Mouse (Mus musculus) left cerebral cortex, adult 9 months (tissue): ENCODE data around the gene Rpl5.
"Not testable (repeated sequence)": the region's sequence is repeated elsewhere in the genome, so short reads cannot be mapped to it uniquely, and the experiment has no call there.

Experiments used
- DNase-seq, 2 experiments: peaks; one replicate each; pipeline ENCODE4 v3.0.0; 2022; ENCODE audit warnings: low spot score in 2 of 2

Gene Rpl5

DNA sequence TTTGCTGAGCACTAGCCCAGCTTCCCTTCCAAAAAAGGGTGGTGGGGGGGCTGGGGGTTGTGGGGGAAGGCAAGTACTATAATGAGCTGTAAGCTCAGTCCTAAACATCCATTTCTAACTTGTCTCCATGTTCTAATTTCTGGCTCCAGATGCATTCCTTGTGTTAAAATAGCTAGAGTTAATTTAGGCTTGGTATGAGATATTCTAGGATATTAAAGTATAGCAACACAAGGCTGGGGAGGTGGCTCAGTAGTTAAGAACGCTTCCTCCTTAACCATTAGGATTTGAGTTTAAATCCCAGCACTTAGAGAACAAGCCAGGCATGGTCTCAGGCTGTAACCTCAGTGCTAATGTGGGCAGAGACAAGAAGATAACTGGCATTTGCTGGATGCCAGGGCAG, 4.0 kb upstream of the Rpl5 start:
- no peak for DNase-seq

DNA sequence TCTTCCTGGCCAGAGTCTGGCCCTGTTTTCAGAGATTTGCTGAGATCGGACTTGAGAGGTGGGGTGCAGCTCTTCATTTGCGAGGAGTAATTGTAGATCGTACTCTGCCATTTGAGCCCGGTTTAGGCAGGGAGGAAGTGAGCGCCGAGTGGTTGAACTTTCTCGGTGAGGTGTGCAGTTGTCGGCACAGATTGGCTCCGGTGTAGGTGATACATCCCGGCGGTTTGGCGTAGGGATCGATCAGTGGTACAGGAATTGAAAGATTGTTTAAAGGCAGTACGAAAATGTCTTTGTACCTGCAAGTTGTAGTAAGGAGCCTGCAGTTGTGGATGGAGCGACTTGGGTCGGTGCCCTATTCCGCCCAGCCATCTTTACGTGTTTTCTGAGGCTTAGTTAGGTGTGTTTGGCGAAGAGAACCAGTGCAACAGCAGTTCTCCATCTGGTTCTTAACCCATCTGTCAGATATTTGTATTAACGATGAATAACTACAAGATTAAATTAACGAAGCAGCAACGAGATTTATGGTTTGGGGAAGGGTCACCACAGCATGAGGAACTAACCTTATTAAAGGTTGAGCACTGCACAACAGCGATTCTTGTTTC, 813 bp downstream of the Rpl5 start:
- peak in 1 of 2 experiments; percentile 31 for DNase-seq

- DNase-seq, result no peak
These were observed 4.0 kb downstream of the Rpl5 start for GRCm38 (mm10) chr5:107904325-107904724.

DNA sequence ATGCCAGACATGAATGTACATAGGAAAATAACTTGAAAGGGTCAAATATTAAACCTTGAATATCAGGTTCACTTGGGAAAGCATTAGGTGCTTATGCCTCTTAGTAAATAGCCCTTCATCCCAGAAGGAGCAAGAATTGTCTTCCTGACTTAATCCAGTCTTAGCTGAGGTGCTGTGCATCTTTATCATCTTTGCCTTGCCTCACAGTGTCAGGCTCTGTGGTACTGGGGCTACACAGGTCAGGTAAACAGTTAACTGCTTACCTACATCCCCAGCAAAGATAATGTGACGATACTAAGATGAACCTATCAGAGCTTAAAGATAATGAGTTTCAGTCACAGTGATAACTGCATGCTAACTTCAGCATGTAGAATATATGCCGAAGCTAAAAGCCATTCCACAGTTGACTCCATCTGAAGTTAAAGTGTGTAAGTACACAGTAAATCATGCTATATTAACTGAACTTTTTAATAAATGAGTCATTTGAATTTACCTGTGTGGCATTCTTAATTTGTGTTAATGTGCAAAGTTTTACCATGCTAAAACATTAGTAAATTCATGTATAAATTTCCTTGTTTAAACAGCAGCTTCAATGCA, 8.3 kb downstream of the Rpl5 start:
- no peak for DNase-seq

GRCm38 (mm10) chr5:107909668-107910067, 9.4 kb downstream of the Rpl5 start:
- no peak for DNase-seq

DNA sequence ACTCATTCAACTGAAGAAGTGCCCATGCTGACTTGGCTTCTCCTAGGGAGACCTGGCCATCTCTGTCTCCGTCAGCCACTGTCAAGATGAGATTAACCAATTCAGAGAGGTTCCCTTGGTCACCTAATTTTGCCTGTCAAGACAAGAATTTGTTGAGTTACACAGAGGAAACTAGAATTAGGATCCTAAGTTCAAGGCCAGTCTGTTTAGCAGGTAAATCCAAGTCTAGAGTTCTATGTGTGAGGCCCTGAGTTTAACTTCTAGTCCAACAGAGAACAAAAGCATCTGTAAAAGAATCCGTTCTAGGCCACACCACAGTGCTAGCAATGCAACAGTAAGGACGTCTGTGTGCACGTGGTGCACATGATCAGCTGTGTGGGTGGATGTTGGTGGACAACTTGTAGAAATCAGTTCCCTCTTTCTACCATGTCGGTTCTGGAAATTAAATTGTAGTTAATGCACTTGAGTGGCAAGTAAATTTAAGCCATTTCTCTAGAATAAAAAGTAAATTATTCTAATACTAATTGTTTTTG, 9.8 kb downstream of the Rpl5 start:
- DNase-seq, result no peak

GRCm38 (mm10) chr5:107911012-107911411, 10.7 kb downstream of the Rpl5 start:
- DNase-seq, result no peak

DNA sequence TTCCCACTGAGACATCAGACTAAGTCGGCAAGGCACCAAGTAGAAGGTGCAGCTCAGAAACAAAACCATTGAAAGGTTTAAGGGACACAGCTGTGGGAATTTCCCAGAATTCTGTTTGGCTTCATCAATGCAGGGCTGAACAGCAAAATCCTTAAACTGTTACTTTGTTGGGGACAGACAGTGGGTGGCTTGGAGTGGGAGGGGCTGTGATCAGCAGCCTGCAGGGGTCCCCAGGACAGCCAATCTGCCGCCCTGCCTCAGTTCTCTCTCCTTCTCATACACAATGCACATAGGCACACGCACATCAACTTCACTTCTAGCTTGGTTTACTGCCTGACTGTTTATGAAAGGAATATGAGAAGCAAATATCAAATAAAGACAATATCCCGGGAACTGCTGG, 15.0 kb downstream of the Rpl5 start:
- DNase-seq, result no peak

DNA sequence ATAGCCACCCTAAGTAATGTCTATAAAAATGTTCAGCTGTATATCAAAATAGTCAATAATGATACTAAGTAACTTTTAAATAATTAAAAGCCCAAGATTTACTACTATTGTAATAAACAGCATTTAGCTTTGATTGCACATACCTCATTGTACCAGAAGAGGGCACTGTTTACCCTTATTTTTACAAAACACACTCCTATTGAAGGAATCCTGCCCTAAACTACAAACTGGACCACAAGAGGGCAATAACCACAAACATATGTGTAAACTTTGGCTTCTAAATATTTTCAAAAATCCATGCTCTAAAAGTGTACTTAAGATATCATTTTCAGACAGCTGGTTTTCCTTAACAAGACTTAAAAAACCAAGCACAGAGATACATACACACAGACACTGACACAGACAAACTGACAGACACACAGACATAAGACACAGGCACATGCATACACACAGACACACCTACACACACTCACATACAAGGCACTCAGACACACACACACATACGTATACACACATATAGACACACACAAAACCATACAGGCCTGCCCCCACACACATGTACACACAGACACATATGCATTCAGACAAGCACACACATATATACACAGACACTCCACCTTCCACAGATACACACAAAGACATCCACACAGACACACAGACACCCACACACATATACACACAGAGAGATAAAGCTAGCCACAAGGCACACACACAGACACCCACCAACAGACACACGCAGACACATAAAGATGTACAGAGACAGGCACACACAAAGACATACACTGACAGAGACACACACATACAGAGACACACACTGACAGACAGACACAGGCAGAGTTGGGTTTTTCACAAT, 21.3 kb downstream of the Rpl5 start:
- DNase-seq, result peak; percentile 30 to 73

- DNase-seq, result no peak
These were observed 22.5 kb downstream of the Rpl5 start for GRCm38 (mm10) chr5:107922836-107923235.

GRCm38 (mm10) chr5:107924564-107924963, 24.3 kb downstream of the Rpl5 start:
- no peak for DNase-seq

GRCm38 (mm10) chr5:107926550-107927249, 26.4 kb downstream of the Rpl5 start:
- no peak for DNase-seq

DNA sequence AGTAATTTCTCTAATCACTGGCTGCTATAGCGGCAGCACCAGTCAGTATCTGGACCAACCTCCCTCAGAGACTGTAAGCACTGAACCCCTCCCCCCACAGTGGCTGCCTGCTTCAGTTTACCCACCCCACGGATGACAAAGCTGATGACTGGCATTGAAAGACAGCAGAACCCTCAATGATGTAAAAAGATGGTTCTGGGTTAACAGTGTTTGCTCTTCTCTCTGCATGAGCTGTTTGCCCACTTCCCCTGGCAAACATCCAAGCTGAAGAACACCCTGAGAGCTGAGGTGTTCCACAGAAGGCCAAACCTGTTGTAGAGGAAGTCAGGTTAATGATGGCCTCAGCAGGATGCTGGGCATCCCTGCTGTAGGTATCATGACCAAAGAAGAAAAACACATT, 32.3 kb downstream of the Rpl5 start:
- no peak for DNase-seq

- no peak for DNase-seq
These were observed 33.1 kb downstream of the Rpl5 start for GRCm38 (mm10) chr5:107933202-107933974.

- DNase-seq, result no peak
These were observed 34.7 kb downstream of the Rpl5 start for GRCm38 (mm10) chr5:107934770-107935543.

- DNase-seq, result no peak
These were observed 36.5 kb downstream of the Rpl5 start for GRCm38 (mm10) chr5:107936625-107937389.

DNA sequence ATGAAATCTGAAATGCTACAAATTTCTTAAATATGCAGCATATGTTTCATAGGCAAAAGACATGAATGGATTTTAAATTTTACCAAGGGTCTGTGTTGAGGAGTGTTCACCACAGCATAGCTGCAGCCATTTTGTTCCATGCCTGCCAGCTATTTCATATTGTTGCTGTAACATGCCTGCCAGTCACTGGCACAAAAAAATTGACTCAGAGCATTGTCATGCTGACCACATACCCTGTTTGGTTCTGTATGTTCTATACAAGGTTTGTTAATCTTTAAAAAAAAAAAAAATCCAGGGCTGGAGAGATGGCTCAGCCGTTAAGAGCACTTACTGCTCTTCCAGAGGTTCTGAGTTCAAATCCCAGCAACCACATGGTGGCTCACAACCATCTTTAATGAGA, 38.2 kb downstream of the Rpl5 start:
- DNase-seq, result not testable (repeated sequence)

DNA sequence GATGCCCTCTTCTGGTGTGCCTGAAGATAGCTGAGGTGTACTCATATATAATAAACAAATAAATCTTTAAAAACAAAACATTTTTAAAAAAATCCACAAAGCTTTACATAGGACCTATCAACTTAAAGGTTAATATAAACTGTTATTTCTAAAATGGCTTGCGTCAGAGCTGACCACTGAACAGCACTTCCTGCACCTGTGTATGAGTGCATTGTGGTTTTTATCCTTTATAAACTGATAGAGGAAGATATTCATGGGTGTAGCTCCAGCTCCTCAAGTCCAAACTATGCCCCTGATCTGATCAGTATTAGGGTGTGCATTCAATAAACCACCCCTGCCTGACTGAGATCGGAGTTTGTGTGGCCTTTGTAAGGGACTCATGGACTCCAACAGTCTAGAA, 38.6 kb downstream of the Rpl5 start:
- no peak for DNase-seq

DNA sequence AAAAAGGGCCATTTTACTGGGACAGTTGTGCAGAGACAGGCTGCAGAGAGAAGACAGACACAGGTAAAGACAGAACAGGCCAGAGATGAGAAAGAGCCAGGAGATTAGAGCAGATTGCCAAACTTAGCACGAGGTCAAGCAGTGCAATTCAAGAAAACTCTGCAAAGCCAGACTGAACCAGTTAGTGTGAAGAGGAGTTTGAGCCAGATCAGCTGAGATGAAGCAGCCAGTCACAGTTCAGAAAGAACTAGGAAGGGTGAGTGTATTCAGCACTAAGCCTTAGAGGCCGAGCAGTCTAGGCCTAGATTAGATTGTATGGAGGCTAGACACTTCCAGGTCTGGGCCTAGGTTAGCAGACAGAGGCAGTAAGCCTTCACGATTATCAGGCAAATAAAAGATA, 39.4 kb downstream of the Rpl5 start:
- no peak for DNase-seq

DNA sequence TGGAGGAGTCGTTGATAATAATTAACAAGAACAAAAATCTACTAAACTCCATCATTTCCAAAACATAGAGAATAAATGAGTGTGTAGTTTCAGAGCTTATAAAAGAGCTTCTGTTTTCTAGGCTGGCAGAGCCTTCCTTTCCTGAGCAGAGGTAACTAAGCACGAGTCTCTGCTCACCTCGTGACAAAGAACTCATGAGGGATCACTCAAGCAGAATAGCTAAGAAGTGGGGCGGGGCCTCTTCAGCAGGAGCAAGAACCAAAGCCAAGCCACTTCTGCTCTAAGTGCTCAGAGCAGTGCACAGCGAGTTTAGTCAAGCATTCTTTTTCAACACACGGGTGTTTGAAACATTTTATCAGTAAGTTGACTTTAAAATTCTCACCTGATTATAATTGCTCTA, 40.9 kb downstream of the Rpl5 start:
- no peak for DNase-seq
